Mouse (Mus musculus): ENCODE data around the gene Olfr1392.

GRCm38 (mm10) chr11:49246523-49246922, 38.6 kb upstream of the Olfr1392 start:
- TF ChIP-seq POLR2A (IDR thresholded peaks at IDR 0.05; ENCODE audit: low read depth, low read length): no peak
- peak; percentile 58 for TF ChIP-seq ZNF384 (IDR thresholded peaks at IDR 0.05; ENCODE audit: low read depth, low read length)
- TF ChIP-seq CTCF (conservative IDR thresholded peaks at IDR 0.05 in 1 of 2, IDR thresholded peaks at IDR 0.05 in 1 of 2; ENCODE audit: low read depth in 2 of 2, low read length in 2 of 2): no peak
- no peak for TF ChIP-seq UBTF (IDR thresholded peaks at IDR 0.05; ENCODE audit: low read depth, low read length)
- TF ChIP-seq ZMIZ1 (IDR thresholded peaks at IDR 0.05; ENCODE audit: low read depth, low read length): no peak
- TF ChIP-seq MYC (IDR thresholded peaks at IDR 0.05; ENCODE audit: low read depth, low read length): no peak
- no peak for TF ChIP-seq USF1 (IDR thresholded peaks at IDR 0.05; ENCODE audit: low read depth, low read length)
- TF ChIP-seq KAT2A (IDR thresholded peaks at IDR 0.05; ENCODE audit: insufficient replicate concordance, low read length): no peak
- TF ChIP-seq SIN3A (IDR thresholded peaks at IDR 0.05; ENCODE audit: low read length): no peak
- TF ChIP-seq EP300 (IDR thresholded peaks at IDR 0.05; ENCODE audit: low read length): no peak
- no peak for TF ChIP-seq POLR2AphosphoS2 (IDR thresholded peaks at IDR 0.05; ENCODE audit: low read depth, low read length)
- no peak for TF ChIP-seq TBP (conservative IDR thresholded peaks at IDR 0.05; ENCODE audit: low read depth, low read length)
- TF ChIP-seq SMC3 (IDR thresholded peaks at IDR 0.05; ENCODE audit: low read depth, low read length): no peak
- TF ChIP-seq CHD2 (IDR thresholded peaks at IDR 0.05; ENCODE audit: low read length): no peak
